Mouse (Mus musculus) C2C12 (cell line): ENCODE measurements around the gene Hs3st4. TPM values are rescaled to one million over a fixed set of nuclear protein-coding genes. Genes with fewer than 3 reads are reported as not detected.

Source experiments
- H3K27me3 ChIP-seq: one replicate; pipeline ENCODE4 v1.6.1; 2011; ENCODE audit not compliant: control insufficient read depth, insufficient read depth, insufficient read length
- H3K36me3 ChIP-seq: one replicate; pipeline ENCODE4 v1.6.1; 2011; ENCODE audit not compliant: control insufficient read depth, insufficient read depth
- H3K4me3 ChIP-seq: one replicate; pipeline ENCODE4 v1.5.1; 2011; ENCODE audit warnings: mild to moderate bottlenecking, control low read depth; ENCODE audit not compliant: poor library complexity, insufficient read depth, severe bottlenecking
- H3K79me2 ChIP-seq: one replicate; pipeline ENCODE4 v1.6.1; 2011; ENCODE audit not compliant: control insufficient read depth, insufficient read depth
- H3K79me3 ChIP-seq: one replicate; pipeline ENCODE4 v1.6.1; 2011; ENCODE audit warnings: low read depth, control low read depth
- H3ac ChIP-seq: one replicate; pipeline ENCODE3; 2011; ENCODE audit warnings: low read depth; ENCODE audit not compliant: control insufficient read depth, insufficient read length
- CEBPB ChIP-seq: IDR thresholded peaks from one replicate; pipeline ENCODE4 v1.6.1; 2011; ENCODE audit warnings: low read depth, mild to moderate bottlenecking, control low read depth, moderate library complexity
- CTCF ChIP-seq: IDR thresholded peaks from one replicate; pipeline ENCODE4 v1.5.1; 2011; ENCODE audit not compliant: control insufficient read depth, insufficient read depth, insufficient read length
- FOSL1 ChIP-seq: IDR thresholded peaks from one replicate; pipeline ENCODE4 v1.8.0; 2011; ENCODE audit warnings: mild to moderate bottlenecking, low read length; ENCODE audit not compliant: poor library complexity, insufficient read depth, severe bottlenecking
- MAX ChIP-seq: IDR thresholded peaks from one replicate; pipeline ENCODE4 v1.6.1; 2011; ENCODE audit warnings: mild to moderate bottlenecking, control low read depth
- MYOD1 ChIP-seq: IDR thresholded peaks from one replicate; pipeline ENCODE4 v1.6.1; 2011; ENCODE audit warnings: low read depth; ENCODE audit not compliant: control insufficient read depth, insufficient read length
- MYOG ChIP-seq: IDR thresholded peaks from one replicate; pipeline ENCODE4 v1.6.1; 2011; ENCODE audit not compliant: control insufficient read depth, insufficient read length; ENCODE audit errors: extremely low read depth
- USF1 ChIP-seq: IDR thresholded peaks from one replicate; pipeline ENCODE4 v1.6.1; 2011; ENCODE audit warnings: low read depth, mild to moderate bottlenecking, control low read depth, moderate library complexity
- long read RNA-seq, 2 experiments: library from polyadenylated mRNA; unstranded; transcript quantifications; one replicate each; pipeline ENCODE4 v2.0.0; 2019 to 2020
- polyA plus RNA-seq: library from polyadenylated mRNA; unstranded; fragments of >200 nt; fragmentation: generic; extraction: Trizol; gene quantifications from one replicate; pipeline ENCODE4 v1.2.1, GENCODE M21; 2012; ENCODE audit warnings: missing spikeins

Gene Hs3st4
- not detected for polyA plus RNA-seq
- long read RNA-seq, experiment 1, result 0 reads
- long read RNA-seq, experiment 2, result 0 reads

DNA sequence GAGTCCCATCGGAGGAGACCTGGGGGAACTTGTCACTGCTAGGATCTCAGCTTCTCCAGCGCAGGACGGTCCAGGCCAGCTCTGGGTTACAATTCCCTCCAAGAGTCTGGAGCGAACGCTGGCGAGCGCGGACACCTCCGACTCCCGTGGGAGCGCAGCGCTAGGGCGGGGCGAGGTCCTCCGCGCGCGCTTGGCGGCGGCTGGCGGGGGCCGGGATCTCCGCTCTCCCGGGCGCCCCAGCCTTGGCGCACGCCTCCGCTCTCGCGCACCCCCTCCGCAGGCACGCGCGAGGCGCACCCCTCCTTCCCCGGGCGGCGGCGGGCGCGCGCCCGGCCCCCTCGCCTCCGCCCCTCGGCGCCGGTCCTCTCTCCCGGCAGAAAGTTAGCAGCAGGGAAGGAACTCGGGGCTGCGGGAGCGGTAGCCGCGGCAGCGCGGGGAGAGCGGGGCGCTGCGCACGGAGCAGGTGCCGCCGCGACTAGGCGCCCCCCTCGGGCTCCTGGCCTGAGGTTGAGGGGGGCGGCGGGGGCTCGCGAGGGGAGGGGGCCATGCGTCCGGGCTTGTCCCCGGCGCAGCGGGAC is at the start of gene Hs3st4:
Hs3st4 (plus strand) TSS at position 409 of the 578 bp plus-strand sequence.
- TF ChIP-seq FOSL1 (no peak), CTCF (no peak), USF1 (no peak), MYOG (no peak), MAX (no peak), CEBPB (no peak), MYOD1 (no peak)
- H3ac ChIP-seq, result no peak within 1 kb of the TSS
- H3K4me3 ChIP-seq, result no peak within 1 kb of the TSS
- H3K79me2 ChIP-seq, result no peaks in the 10 kb centered on the region
- no peaks in the 10 kb centered on the region for H3K36me3 ChIP-seq
- H3K27me3 ChIP-seq, result no peaks in the 10 kb centered on the region
- H3K79me3 ChIP-seq, result no peaks in the 10 kb centered on the region

DNA sequence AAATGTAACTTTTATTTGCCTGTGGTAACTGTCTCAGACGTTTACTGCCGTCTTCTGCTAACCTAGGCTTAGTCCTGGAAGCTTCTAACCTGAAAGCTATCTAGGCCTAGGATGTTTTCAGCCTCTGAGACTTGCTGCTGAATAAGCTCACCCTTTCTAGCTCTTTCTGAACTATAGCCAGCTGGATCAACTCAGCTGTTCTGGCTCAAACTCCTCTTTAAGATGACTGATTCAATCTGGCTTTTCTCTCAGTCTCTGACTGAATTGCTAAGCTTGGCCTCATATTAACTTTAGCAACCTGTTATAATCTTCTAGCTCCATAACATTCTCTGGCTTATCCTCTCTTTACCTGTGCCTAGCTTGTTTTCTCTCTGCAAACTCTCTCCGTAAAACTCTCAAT is 35.8 kb upstream of the Hs3st4 start:
- H3K27me3 ChIP-seq, result no peaks in the 10 kb centered on the region

DNA sequence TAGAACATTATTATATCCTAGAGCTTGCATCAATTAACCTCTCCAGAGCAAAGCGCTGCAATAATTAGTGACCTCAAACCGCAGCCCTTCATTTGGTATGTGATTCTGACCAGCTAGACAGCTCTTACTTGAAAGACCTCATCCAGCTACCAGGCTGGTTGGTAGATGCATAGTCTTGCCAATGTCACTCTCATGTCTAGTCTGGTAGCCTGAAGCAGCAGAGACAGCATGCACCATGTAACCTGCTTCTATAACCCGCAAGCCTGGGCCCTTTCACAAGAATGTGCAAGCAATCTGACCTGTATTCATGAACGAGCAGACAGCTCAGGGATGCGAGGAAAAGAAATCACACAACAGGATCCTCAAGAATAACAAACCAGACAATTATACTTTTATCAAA is 19.6 kb upstream of the Hs3st4 start:
- no peak for TF ChIP-seq CEBPB
- no peak for TF ChIP-seq MYOD1
- no peak for TF ChIP-seq USF1
- no peak for TF ChIP-seq MYOG
- no peak for TF ChIP-seq CTCF
- no peak for TF ChIP-seq FOSL1
- no peak for TF ChIP-seq MAX
- Histone ChIP-seq H3K27me3 (no peaks in the 10 kb centered on the region), H3ac (no peak overlapping the region), H3K36me3 (no peaks in the 10 kb centered on the region), H3K79me2 (no peaks in the 10 kb centered on the region), H3K79me3 (no peaks in the 10 kb centered on the region), H3K4me3 (no peak overlapping the region)

More for the DNA sequence above, 35.8 kb upstream of the Hs3st4 start:
- Histone ChIP-seq H3K36me3 (no peaks in the 10 kb centered on the region), H3K79me2 (no peaks in the 10 kb centered on the region), H3K79me3 (no peaks in the 10 kb centered on the region), H3ac (no peak overlapping the region), H3K4me3 (no peak overlapping the region)
- TF ChIP-seq MAX (no peak), MYOG (no peak), CEBPB (no peak), FOSL1 (no peak), CTCF (no peak), USF1 (no peak), MYOD1 (no peak)

DNA sequence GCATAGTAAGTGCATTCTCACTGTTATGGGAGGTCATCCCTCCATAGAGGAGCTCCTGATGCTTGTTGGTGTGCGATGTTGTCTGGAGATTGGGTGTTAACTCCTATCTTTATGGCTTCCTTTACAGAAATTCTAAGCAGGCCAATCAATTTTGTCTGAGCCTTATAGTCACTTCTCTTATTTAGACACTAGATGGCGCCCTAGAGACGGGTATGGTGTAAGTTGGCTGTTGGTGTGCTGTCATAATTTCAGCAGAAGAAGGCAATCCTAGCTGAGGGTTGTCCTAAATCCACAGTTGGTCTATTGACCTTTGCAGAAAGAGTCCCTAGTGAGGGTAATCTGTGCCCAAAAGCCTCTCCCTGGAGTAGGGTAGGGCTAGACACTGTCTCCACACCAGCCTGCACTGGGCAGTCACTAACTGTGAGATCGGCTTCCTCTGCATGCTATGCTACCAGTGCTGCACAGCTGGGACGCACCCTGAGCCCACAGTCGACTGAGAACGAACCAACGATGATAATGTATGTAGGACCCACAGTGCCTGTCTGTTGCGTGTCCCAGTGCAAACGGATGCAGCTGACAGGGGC is 18.0 kb upstream of the Hs3st4 start:
- Histone ChIP-seq H3K79me3 (no peaks in the 10 kb centered on the region), H3K4me3 (no peak overlapping the region), H3K36me3 (no peaks in the 10 kb centered on the region), H3ac (no peak overlapping the region), H3K27me3 (no peaks in the 10 kb centered on the region), H3K79me2 (no peaks in the 10 kb centered on the region)
- no peak for TF ChIP-seq CTCF

DNA sequence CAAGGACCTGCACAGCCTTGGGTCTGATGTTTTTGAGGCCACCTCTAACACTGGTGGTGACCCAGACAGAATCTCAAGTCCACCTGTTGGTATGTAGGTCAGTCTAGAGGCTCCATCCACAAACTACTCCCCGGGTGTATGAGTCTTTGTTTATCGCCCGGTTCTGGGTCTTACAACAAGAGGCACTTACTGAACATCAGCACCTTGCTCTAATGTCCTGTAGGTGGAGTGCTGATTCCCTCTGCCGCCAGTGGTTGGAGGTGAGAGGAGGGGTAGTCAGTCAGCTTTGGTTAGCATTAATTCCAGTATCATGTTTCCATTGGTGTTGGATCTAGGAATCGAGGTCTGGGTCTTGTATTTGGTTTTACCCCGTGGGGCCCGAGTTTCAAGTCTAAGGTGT is 17.2 kb upstream of the Hs3st4 start:
- H3ac ChIP-seq, result no peak overlapping the region
- H3K79me3 ChIP-seq, result no peaks in the 10 kb centered on the region
- H3K79me2 ChIP-seq, result no peaks in the 10 kb centered on the region
- H3K36me3 ChIP-seq, result no peaks in the 10 kb centered on the region
- TF ChIP-seq CEBPB (no peak), MYOD1 (no peak), CTCF (no peak), MYOG (no peak), MAX (no peak), FOSL1 (no peak), USF1 (no peak)
- H3K4me3 ChIP-seq, result no peak overlapping the region
- H3K27me3 ChIP-seq, result no peaks in the 10 kb centered on the region

DNA sequence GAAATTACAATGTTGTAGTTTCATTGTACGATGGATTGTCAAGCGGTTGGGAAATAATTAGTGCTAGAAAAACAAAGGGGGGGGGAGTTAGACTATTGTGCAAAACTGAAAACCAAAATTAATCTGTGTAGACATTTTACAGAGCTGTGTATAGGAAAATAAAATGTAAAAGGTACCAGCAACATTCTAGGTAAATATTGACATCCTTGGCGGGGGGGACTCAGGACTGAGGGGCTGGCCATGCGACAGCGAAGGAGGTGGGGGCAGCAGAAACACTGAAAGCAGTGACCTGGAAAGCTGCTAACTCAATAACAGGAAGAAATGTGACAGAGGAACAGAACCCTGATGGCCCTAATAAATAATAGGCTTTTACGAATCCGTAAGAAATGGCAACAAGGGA is 7.2 kb upstream of the Hs3st4 start:
- H3K4me3 ChIP-seq, result no peak overlapping the region
- no peaks in the 10 kb centered on the region for H3K36me3 ChIP-seq
- H3K79me2 ChIP-seq, result no peaks in the 10 kb centered on the region
- H3ac ChIP-seq, result no peak overlapping the region
- TF ChIP-seq MYOD1, result no peak
- no peak for TF ChIP-seq USF1
- TF ChIP-seq FOSL1, result no peak
- no peak for TF ChIP-seq CEBPB
- TF ChIP-seq MAX, result no peak
- TF ChIP-seq MYOG, result no peak
- no peak for TF ChIP-seq CTCF
- H3K27me3 ChIP-seq, result no peaks in the 10 kb centered on the region
- H3K79me3 ChIP-seq, result no peaks in the 10 kb centered on the region
